Mouse (Mus musculus) E14TG2a.4 (cell line): ENCODE results near the gene Lhx5.
A peak's percentile ranks its signal among the peaks of the same experiment; 100 is the strongest.

Source experiments
- CTCF ChIP-seq: conservative IDR thresholded peaks from 2 replicates; pipeline ENCODE4 v1.5.1; 2014; ENCODE audit warnings: low read length
- NANOG ChIP-seq: IDR thresholded peaks from 2 replicates; pipeline ENCODE4 v1.6.1; 2014; ENCODE audit warnings: borderline replicate concordance, low read length, mixed read lengths
- POU5F1 ChIP-seq: IDR thresholded peaks from 2 replicates; pipeline ENCODE4 v1.6.1; 2014; ENCODE audit warnings: low read length, borderline replicate concordance

DNA sequence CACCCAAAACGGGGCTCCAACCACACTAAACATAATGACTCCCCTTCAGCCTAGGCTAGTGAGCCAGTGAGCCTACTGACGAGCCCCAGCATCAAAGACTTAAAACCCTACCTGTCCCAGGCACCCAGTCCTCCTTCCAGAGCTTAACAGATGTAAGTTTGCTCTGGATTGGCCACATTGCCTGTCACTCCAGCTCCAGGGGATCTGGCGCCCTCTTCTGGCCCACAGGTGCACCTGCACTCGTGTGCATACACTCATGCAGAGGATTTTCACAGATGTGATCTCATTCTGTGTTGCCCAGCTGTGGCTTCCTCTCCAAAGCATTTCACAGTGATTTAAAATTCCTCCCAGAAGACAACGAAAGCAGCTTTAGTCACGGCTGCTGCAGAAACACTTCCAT, 18.1 kb upstream of the Lhx5 start:
- TF ChIP-seq CTCF (peak; percentile 83), NANOG (no peak), POU5F1 (no peak)
